Mouse (Mus musculus) cerebellum, adult 11 months (tissue): Measurements from ENCODE around the gene Rasgef1c.

Experiments used
- DNase-seq: peaks from one replicate; pipeline ENCODE4 v3.0.0; 2022

Rasgef1c gene

GRCm38 (mm10) chr11:49978935-49979334 lies 77.3 kb downstream of the Rasgef1c start:
- DNase-seq, result no peak

DNA sequence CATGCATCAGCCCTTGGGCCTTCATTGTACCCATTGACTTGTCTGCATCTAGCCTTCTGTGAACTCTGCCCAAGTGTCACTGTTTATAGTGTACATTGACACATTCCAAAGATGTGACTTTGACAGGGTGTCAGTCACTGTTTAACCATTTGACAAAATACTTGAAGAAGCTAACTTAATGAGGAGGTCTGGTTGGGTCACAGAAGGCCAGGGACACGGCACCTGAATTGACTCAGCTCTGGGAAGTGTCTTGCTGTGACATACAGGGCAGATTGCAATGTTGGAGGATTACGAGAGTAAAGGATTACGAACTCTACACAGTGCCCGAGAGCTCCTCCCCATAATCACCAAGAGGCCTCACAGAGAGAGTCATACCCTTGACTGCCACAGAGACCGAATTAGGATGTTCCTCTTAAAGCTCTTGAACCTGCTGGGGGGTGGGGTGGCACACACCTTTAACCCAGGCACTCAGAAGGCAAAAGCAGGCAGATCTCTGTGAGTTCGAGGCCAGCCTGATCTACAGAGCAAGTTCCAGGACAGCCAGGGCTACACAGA lies 79.1 kb downstream of the Rasgef1c start:
- DNase-seq, result no peak

DNA sequence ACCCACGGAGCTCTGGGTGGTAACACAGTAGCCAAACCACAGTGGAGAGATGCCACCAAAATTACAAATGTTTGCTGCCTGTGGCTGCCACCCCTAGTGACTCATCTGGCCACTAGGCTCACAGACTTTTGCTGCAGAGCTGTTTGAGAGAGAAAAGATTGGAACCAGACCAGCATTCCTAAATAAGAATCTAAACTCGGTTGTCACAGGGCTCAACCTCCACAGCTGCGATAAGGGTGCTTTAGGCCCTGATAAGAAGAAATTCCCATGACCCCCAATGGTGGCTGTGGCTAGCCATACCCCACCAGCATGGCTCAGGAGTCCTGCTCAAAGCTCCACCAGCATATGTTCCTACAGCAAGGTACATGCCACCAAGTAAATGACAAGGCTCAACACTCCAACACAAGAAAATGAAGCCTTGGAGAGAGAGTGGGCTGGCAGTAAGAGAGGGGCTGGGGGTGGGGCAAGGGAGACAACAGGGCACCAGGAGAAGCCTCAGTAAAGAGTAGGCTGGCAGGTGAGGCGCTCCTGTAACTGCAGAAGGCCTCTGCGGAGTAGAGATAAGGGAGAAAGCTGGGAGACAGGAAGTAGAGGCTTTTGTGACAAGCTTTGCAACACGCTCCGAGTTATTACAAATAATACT lies 79.8 kb downstream of the Rasgef1c start:
- DNase-seq, result no peak

- DNase-seq, result no peak
Measured at GRCm38 (mm10) chr11:49982094-49982493, 80.5 kb downstream of the Rasgef1c start.

DNA sequence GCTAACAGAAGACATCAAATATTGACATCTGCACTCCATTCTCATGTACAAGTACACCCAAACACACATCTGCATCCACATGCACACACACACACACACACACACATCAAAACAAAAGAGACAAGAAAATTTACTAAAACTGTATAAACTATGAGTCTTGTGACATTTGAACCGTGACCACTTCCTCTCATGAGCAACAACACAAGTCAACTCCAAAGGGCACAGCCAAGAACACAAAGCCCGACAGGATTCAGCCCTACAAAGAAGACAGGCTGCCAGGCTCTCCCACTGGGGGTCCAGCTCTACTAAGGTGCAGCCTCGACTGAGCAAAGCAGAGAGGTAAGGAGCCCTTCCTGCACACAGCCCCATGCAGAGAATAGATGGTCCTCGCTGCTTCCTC lies 81.2 kb downstream of the Rasgef1c start:
- no peak for DNase-seq

DNA sequence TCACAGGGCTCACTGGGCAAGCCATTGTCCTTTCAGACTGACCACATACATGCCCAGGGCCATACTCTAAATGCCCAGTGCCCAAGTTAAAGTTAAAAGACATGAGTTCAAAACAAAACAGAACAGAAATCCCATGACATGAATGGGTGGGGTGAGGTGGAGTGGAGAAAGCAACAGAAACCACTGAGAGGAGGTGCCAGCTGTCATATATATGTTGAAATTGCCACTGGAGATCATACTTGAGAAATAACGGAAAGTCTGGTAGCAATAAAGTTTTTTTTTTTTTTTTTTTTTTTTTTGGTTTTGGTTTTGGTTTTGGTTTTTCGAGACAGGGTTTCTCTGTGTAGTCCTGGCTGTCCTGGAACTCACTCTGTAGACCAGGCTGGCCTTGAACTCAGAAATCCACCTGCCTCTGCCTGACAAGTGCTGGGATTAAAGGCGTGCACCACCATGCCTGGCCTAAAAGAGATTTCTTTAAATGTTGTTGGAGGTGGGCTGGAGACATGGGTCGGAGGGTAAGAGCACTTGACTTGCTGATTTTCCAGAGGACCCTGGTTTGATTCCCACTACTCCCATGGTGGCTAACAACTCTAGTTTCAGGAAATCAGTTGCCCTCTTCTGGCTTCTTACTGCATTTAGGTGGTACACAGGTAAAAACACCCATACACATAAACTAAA lies 82.4 kb downstream of the Rasgef1c start:
- DNase-seq, result no peak

- DNase-seq, result no peak
Measured at GRCm38 (mm10) chr11:49985009-49985408, 83.4 kb downstream of the Rasgef1c start.

DNA sequence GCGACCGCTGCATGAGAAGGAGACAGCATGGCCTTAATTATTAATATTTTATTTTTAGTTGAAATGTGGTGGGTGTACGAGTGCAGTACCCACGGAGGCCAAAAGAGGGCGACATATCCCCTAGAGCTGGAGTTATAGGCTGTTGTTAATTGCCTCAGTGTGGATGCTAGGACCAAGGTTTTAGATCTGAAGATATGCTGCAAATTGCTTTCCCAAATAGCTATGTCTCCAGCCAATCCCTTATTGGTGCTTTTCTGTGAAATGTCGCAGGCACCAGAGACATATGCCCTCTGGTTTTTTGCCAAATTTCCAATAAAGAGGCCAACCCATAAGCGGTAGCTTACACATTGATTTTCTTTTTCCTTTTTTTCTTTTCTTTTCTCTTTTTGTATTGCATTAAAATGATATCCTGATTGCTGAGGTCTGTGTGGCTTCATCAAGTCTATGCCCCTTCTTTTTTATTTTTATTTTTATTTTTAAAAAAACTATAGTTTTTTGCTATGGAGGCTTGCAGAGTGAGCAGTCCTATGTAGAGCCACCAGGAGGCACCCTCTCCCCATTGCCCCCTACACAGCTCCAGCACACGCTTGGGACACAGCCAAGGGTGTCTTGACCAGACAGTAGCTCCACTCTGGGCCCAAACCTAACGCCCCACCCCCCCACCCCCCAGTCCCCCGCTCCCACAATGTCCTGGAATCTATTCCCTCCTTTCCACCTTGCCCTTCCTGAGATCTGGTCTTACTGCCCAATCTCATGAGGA lies 84.8 kb downstream of the Rasgef1c start:
- DNase-seq, result peak; percentile 63

- DNase-seq, result no peak
Measured at GRCm38 (mm10) chr11:49994536-49994935, 92.9 kb downstream of the Rasgef1c start.

GRCm38 (mm10) chr11:49996398-49996797 lies 94.8 kb downstream of the Rasgef1c start:
- DNase-seq, result no peak

- no peak for DNase-seq
Measured at GRCm38 (mm10) chr11:49997321-49997720, 95.7 kb downstream of the Rasgef1c start.

DNA sequence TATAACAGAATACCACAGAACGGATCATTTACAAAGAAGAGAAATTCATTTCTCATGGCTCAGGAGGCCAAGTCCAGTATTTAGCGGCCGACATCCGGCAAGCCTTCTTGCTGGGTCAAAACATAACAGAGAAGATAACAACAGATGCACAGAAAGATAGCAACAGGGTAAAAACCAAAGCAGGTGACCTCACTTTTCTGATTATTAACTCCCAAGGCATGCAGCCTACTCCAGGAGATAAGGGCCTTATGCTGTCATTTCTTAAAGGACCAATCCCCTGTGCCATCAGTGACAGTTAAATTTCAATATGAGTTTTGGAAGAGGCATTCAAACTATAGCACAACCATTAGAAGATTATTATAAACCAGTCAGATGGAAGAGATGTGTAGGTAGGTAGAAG lies 101.2 kb downstream of the Rasgef1c start:
- DNase-seq, result no peak

DNA sequence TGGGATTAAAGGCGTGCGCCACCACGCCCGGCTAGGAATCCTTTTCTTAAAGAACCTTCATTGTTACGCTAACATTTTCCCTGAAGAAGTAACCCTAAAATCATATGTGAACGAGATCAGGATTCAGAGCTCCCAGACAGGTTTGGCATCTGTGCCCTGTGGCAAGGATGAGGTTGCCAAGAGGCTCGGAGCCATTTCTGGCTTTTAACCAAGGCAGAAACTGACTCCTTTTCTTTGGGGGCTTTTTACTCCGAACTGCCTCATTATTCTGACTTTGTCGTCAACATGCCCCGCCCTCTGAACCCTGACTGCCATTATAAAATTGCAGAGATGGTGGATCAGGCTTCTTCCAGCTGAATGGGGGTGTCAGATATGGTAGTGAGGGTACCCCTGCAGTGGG lies 106.1 kb downstream of the Rasgef1c start:
- DNase-seq, result no peak

DNA sequence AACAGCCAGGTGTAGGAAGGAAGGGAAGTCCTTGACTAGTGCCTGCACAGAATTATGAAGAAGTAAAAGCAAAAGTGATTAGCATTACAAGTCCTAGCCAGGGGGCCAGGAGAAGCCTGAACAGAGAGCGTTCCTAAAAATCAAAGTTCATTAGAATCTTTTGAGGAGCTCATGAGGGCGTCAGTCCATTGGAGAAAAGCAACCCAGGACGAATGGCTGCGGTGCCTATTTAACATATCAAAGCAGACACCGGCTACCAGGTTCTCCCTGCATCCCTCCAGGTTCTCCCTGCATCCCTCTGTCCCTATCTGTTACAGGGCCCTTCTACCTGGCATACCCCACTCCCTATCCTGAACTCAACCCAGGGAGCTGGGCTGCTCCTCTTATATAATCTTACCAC lies 106.6 kb downstream of the Rasgef1c start:
- no peak for DNase-seq

DNA sequence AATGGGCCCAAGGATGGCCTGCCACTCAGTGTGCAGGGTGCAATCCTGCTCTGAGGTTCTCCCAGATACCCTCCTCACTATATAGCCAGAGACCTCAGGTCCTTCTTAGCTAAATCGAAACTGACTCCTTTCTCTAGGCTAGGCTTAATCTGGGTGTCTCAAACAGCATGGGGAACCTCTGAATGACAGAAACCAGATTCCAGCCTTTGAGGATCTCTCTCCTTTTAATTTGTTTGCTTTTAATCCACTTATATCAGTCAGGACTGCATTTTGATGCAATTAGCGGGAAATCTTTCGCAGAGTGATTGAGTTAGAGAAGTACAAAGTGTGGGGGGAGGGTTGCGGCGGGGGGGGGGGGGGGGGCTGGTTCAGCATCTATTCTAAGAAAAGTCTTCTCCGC lies 111.4 kb downstream of the Rasgef1c start:
- DNase-seq, result no peak

- DNase-seq, result no peak
Measured at GRCm38 (mm10) chr11:50016503-50016902, 114.9 kb downstream of the Rasgef1c start.

GRCm38 (mm10) chr11:50017511-50017910 lies 115.9 kb downstream of the Rasgef1c start:
- no peak for DNase-seq

GRCm38 (mm10) chr11:50018848-50019247 lies 117.2 kb downstream of the Rasgef1c start:
- no peak for DNase-seq

DNA sequence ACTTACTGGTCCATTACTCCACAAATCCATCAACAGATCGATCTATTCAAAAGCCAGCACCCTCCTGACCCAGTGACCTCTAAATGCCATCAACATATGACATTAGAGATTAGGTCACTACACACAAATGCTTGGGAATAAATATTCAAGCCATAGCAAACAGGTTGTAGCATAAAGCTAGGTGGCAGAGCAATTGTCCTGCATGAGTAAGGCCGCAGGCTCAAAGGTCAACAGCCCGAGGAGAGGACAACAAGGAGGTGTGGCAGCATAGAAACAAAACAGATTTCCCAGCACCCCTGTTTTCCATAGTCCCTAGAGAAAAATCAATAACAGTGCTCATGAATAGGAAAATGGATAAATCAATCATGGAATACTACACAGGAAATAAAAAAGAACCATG lies 120.5 kb downstream of the Rasgef1c start:
- no peak for DNase-seq

GRCm38 (mm10) chr11:50024445-50024832 lies 122.8 kb downstream of the Rasgef1c start:
- no peak for DNase-seq

- DNase-seq, result peak; percentile 97
Measured at GRCm38 (mm10) chr11:50024833-50025720, 123.4 kb downstream of the Rasgef1c start, which contains the start of gene Rnf130. Gene Rnf130, plus strand, starts transcription at chr11:50025346.

GRCm38 (mm10) chr11:50025721-50026520 lies 124.3 kb downstream of the Rasgef1c start:
- DNase-seq, result peak; percentile 16
